Mouse (Mus musculus): ENCODE results near the gene Thsd4.

GRCm38 (mm10) chr9:60563809-60564208 lies 42.0 kb upstream of the Thsd4 start:
- no peak for TF ChIP-seq CTCF (IDR thresholded peaks at IDR 0.05)
- TF ChIP-seq EP300 (IDR thresholded peaks at IDR 0.05), result no peak
